Mouse (Mus musculus): ENCODE data around the gene Acacb.

The Acacb gene

DNA sequence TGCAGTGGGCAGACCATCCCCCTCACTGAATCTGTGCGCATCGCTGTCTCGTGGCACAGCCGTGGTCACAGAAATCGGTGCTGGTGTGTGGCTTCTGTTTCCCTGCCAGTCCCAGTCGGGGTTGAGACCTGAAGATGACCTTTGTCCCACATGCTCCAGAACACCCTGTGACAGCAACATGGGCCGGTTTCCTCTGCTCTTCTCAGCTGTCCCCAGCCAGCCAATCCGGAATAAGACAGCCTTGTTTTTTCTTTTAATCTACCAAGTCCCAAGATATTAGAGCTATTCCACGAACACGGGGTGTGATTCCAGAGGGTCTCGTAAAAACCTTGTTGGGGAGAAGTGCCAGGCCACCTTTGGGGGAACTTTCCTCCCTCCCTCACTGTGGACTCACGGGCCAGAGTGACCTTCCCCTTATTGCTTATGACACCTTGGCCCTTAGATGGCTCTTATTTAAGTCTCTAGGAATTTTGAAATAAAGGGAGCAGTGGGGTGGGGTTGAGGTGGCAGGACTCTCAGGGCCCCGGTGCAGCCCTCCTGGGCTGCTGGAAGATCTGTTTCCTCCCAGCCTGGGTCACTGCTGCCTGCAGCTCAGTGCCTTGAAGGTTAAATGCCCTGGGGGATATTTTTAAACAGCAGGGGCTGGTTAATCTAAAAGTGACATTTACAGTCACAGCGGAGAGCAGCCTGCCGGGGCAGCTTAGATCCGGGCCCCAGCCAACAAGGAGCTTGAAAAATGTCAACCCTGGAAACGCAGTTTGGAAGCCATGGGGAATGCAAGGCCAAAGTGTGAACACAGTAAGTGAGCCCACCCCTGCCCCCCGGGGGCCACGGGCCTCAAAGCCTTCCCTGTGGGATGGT is at the start of gene Acacb:
Acacb (plus strand) TSS at position 508 of the 861 bp plus-strand sequence.
- no peak for DNase-seq

DNA sequence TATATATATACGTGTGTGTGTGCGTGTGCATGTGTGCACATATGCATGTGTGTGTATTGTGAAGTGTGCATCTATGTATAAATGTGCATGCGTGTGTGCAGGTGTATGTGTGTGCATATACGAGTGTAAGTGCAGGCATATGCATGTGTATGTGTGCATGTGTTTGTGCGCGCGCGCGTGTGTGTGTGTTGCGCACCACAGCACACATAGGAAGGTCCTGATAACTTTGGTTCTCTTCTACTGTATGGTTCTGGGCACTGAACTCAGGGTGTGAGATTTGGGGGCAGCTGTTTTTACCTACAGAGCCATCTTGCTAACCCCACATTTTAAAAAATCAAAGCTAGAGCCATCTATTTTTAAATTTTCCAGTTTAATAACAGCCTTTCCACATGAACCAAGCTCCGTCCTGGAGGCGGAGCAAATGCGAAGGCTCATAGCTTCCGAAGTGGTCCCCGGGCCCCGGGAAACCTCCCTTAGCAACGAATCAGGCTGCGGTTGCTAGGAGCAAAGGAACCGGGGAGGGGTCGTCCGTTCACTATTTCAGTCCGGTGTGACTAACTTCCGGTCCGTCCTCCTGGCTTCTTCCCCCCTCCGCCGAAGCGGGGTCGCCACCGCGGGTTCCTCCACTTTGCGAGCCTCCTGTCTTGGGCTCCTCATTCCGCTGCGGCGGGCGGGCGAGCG is 46.5 kb upstream of the Acacb start:
- peak; percentile 80 to 94 for DNase-seq

DNA sequence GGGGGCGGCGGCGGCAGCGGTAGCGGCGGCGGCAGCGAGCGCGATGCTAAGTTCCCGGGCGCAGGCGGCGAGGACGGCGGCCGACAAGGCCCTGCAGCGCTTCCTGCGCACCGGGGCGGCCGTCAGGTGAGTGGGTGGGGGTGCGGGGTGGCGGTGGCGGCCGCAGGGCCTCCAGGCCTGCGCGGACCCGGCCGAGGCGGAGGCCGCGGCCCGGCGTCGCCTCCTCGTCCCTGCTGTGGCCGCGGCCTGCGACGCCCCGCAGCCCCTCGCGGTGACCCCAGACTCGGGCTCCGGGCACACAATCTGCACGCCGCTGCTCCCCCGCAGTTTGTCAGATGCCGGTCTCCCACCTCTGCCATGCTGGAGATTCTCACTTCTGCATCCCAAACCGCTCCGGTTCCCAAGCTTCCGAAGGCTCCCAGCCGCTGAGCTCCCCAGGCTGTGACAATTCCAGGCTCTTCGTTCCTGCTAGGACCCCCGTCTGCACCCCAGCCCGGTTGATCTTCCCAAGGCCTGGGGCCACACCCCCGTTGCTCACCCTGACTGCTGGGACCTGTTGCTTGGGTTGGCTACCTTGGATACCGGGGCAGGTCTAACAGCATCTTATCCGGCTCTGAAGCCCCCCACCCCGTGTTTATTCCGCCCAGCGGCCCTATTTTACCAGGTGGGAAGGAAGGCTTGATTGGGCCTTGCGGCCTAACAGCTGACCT is 45.8 kb upstream of the Acacb start:
- no peak for DNase-seq

DNA sequence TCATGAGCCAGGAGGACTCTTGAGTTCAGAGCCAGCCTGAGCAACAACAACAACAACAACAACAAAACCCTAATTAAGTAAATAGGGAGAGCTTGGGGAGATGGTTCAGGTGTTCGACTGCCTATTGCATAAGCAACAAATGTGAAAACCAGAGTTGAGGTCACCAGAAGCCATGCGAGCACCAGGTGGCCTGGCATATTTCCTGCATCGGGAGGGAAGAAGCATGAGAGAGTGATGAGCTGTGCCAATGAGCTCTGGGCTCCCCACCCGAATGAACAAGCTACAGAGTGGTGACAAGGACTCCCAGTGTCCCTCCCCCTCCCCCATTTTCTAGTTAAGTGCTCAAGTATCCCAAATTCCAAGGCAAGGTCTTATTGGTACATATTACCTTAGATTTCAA is 44.5 kb upstream of the Acacb start:
- peak; percentile 41 to 46 for DNase-seq

DNA sequence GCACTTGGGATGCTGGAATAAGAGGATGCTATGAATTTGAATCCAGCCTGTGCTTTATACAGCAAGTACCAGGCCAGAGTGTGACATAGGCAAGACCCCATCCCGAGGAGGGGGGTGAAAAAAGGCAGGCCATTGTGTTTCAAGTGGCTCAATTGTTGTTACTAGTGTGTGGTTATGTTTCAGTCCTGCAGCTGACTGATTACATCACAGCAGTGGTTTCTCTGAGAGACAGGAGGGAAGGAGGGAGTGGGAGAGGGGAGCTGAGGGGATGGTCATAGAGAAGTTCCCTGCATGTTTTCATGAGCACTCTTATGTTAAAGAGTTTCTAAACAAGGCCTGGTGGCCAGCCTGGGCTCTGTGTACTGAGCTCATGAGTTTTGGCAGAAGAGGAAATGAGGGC is 43.5 kb upstream of the Acacb start:
- no peak for DNase-seq

DNA sequence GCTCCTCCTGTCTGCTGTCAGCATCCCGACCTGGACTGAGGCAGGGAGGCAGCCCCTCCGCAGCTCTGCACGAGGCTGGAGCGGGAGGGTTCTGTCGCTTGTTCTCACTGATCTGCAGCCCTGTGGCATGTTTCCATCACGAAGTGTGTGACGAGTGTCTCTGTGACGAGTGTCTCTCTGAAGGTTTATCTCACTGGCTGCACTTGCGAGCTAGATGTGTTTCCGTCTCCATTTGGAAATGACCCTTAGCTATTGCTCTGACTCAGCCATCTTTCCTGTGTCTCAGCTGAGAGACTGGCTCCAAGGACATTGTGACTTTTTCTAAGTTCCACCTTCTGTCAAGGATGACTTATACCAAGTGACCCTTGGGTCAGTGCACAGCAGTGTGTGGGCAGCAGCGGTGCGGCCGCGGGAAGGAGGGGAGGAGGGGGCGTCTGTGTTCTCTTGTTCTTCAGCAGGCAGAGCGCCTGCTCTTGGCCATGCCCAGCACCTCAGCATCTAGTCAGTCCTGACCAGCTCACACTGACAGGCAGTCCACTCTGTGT is 39.9 kb upstream of the Acacb start:
- no peak for DNase-seq

DNA sequence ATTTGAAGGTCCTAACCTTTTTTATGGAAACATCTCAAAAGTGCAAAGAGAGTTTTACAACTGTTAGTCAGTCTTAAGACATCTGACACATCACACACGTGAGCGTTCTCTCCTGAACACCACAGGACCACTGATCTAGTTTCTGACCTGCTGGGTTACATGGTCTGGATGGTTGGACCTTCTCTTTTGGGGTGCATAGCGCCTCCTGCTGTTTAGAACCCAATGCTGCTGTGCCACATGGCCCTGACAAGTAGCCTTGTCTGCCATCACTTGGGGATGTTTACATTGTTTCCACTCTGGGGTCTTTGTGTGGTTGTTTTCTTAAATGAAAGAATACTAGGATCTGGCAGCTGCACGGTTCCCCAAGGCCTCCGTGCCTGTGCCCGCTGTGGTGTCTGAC is 33.0 kb upstream of the Acacb start:
- no peak for DNase-seq

DNA sequence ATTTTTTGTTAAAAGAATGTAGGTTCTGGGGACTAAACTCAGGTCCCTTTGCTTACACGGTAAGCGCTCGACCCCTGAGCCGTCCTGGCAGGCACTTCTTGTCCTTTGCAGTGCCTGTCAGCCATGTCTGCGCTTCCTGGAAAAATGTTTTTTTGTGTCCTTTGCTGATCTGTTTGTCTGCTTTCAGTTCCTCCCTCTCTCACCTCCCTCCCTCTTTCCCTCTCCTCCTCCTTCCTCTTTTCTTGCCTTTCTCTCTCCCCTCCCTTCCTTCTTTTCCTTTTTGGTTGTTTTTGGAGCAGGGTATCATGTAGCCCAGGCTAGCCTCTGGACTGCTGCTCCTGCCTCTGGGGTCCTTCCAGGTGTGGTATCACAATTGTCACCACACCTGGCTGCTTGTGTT is 31.3 kb upstream of the Acacb start:
- no peak for DNase-seq

DNA sequence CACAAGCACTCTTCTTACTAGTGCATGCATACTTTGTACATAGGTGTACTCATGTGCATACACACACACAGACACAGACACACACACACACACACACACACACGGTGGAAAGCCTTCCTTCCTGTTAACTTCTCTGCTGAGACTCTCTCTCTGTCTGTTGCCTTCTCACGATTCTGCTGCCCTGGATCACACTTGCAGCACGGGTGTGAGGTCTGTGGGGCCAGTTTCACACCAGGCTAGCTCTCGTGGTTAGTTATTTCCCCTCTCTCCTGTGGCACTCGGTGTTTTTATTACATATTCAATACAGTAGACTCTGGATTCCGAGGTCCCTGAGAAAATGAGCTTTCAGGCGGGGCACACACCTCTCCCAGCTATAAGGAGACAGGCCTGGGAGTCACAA is 29.7 kb upstream of the Acacb start:
- no peak for DNase-seq

DNA sequence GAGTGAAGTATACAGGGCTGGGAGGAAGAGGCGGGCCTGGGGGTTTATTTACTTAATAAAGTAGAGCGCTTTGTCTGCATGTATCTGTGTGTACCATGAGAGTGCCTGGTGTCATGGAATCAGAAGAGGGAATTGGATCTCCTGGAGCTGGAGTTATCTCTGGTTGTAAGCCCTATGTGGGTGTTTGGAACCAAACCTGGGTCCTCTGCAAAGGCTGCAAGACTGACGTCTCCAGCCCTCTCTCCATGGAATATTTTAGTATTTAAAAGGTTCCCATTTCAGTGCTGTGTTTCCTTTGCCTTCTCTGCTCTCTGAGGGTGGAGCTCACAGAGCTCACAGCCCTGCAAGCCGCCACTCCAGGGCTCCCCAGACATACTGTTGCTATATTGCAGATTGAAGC is 26.5 kb upstream of the Acacb start:
- no peak for DNase-seq

DNA sequence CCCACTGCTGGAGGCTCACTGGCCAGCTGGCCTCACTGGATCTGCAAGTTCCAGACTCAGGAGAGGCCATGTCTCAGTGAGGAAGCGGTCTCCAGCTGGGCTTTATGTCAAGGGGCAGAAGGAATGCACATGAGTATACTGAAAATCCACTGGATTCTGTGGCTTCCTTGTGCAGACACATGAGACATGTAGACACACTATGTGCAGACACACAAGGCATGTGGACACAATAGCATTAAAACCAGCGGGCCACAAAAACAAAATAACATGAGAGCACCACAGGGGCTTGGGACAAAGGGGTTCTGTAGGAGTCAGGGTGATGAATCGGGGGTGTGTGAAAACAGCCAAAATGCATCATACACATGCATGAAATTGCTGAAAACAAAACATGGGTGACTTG is 20.3 kb upstream of the Acacb start:
- no peak for DNase-seq

DNA sequence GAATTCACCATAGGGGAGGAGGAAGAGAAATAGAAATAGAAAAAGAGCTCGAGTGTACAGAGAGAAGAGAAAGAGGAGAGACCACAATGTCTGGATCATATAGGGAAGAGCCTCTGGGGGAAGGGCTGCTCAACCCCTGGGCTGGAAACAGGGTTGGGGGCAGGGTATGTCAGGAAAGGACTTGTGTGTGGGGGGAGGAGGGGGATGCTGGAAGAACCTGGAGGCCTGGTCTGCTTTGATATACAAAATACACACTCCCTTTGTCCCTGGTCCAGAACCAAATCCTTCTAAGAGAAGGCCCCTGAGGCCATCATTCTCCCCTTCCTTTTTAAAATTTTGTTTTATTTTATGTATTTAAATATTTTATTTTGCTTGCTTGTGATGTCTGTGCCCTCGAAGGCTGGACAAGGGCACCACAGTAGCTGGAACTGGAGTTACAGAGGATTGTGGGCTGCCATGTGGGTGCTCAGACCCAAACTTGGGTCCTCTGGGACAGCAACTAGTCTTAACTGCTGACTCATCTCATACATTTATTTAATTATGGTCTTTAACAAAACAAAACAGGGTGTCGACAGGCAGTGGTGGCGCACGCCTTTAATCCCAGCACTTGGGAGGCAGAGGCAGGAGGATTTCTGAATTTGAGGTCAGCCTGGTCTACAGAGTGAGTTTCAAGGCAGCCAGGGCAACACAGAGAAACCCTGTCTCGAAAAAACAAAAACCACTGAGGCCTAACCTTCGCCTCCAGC is 19.7 kb upstream of the Acacb start:
- DNase-seq: no peak

DNA sequence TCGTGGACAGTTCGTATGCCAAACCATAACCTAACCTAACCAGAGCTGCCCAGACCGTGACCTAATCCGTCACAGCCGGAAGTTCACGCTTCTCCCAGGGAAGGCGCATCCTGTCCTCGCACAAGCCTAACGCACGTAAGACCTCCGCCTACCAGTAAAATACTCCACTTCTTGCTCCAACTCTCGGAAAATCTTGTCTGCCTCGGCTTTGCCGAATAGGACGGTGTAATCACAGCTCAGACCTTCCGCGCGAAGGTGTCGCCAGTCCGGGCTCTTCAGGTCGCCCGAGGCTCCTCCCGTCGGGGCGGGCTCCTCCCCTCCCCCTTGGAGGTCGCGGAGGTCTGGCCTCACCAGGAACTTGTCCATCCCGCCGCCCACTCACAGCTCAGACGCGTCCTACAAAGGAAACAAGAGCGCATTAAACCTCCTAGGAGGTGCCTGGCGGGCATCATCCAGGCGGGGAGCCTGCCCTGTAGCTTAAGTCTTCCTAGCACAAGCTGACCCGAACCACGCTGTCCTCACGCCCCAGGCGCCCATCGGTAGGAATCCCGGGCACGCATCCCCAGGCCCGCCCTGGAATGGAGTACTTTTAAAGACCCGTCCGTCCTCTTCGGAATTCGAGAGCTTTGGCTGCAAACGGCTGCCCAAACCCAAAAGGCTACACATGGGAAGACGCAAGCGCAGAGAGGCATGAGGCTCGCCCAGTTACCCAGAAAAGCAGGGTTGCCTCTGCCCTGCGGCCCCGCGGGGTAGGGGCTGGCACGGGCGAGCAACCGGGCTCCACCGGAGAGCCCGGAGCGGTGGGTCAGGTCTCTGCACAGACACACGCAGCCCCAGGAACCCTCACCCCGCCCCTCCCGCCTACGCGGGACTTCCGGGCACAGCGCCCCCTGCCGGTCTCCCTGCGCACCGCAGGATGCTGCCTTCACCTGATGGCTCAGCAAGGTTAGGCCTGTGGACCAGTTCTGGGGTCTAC is 18.7 kb upstream of the Acacb start, which contains the start of gene Alkbh2:
Alkbh2 (minus strand) TSS at position 845 of the 976 bp plus-strand sequence.
- peak; percentile 79 to 87 for DNase-seq

DNA sequence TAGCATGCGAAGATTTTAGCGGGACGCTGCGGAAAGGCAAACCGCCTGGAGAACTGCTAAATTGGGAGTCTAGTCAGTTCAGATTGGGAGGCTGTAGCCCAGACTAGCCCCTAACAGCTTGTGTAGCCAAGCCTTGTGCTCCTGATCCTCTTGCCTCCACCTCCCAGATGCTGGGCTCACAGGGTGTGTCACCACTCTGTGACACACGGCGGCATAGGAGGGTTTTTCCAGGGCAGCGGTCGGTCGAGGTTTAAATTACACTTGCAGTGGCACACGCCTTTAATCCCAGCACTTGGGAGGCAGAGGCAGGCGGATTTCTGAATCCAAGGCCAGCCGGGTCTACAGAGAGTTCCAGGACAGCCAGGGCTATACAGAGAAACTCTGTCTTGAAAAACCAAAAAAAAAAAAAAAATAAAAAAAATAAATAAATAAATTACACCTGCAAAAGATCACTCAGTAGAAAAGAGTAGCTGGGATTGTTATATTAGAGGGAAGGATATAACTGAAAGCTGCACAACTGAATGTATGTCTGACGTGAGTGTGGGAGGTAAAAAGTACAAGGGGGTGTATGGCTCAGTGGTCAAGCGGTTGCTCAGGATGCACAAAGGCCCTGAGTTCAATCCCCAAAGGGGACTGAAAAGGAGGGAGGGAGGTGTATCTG is 16.7 kb upstream of the Acacb start:
- no peak for DNase-seq

DNA sequence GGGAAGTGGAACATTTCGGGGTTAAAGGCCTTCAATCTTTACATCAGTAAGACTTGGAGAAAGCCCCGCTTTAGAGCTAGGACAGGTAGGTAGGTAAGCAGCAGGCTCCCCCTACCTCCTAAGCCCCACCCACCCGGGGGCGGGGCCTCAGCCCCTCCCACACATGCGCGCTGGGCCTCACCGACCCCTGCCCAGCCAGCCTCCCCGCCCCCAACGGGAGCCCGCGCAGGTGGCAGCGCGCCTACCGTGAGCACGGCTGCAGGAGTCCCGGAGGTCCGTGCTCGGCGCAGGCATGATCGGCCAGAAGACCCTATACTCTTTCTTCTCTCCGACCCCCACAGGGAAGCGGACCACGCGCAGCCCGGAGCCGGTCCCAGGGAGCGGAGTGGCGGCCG is 16.1 kb upstream of the Acacb start, which contains the start of gene Ung:
Ung (plus strand) TSS at position 176 of the 395 bp plus-strand sequence.
- peak; percentile 42 to 61 for DNase-seq

DNA sequence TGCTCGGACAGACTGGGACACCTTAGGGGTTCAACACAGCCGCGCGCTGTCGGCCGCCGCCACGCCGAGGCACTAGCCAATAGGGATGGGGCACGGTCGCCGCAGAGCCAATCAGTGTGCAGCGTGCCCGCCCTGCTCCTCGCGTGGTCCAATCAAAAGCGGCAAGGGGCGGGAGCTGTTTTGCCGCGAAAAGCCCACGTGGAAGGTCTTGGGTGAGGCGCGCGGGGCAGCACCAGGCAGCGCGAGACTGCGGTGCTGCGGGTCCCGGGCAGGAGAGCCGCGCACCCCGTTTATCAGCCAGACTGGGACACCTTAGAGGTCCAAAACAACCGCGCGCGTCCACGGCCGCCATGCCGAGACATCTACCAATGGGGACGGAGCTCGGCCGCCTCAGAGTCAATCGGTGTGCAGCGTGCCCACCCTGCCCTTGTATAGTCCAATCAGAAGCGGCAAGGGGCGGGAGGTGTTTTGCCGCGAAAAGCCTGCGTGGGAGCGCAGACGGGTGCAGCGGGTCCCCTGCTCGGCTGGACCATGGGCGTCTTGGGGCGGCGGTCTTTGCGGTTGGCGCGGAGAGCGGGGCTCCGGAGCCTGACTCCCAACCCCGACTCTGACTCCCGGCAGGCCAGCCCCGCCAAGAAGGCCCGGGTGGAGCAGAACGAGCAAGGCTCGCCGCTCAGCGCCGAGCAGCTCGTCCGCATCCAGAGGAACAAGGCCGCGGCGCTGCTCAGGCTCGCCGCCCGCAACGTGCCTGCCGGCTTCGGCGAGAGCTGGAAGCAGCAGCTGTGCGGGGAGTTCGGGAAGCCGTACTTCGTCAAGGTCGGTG is 15.4 kb upstream of the Acacb start:
- DNase-seq: peak; percentile 94 to 95

DNA sequence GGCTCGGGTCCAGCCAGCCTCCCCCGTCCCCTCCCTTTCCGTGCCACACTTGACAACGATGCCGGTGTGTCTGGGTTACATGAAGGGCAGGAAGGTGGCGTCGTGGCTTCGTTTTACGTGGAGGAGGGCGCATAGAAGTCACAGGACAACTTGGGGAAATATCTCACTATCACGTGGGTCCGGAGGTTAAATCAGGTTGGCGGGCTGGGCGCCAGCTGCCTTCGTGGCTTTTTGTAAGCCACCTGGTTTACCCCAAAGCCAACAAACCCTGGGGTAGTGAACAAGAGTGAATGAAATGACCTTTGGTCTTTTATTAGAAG is 14.9 kb upstream of the Acacb start:
- DNase-seq: peak; percentile 36 to 56

DNA sequence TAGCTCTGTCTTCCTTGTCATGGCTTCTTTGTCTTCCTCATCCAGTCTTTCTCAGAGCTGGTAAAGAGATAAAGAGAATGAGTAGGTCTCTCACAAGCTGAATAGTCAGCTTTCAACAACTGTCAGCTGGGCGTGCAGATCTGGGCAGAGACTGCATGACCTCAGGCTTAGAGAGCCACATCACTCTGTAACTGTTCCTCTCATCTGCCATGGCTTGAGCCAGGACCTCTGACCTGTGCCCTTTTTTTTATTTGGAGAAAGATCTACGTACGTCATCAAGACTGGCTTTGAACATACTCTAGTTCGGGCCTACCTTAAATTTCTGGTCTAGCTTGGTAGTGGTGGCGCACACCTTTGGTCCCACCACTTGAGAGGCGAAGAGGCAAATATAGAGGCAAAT is 13.5 kb upstream of the Acacb start:
- no peak for DNase-seq

DNA sequence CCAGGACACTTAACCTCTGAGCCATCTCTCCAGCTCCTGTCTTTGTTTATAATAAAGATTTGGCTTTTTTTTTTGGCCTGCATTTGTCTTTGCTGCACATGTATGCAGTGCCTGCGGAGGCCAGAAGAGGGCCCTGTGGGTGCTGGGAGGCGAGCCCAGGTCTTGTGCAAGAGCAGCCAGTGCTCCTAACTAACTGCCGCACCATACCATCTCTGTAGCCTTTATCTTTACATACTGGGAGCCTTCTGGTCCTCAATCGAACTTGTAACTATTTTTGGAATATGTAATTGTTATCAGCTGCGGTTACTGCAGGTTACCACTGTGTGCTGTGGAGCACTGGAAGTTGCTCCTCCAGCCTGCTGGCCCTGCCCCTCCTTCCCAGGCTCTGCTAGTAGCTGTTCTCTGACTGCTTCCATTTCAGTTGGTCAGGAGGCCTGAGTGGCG is 12.2 kb upstream of the Acacb start:
- peak; percentile 42 to 45 for DNase-seq

DNA sequence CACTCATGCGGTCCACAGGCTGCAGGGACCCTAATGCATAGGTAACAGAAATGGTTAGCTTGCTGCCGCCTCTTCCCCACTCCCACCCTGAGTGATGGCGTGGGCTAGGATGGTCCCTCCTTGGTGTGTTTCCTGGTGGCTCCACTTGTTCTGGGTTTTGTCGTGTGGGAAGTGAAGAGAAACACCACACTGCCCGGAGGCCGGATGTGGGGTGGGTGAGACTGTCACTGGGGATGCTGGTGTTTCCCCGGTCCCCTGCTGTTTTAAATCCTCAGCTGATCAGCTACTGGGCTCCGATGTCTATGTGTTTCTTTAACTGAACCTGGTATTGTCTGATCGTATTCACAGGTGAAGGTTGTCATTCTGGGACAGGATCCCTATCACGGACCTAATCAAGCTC is 10.8 kb upstream of the Acacb start:
- no peak for DNase-seq
